Mouse (Mus musculus) forebrain, embryonic 13.5 days (tissue): Measurements from ENCODE around the gene Cmklr1. TPM values are rescaled to one million over a fixed set of nuclear protein-coding genes. Genes with fewer than 3 reads are reported as not detected.
A peak's percentile ranks its signal among the peaks of the same experiment; 100 is the strongest.

Experiments
- ATAC-seq: fragments of 200-750 bp; cut with Nextera tagmentation; 2 replicates; pipeline ENCODE4 v1.8.0; 2017
- H3K27ac ChIP-seq: fragments of 300-500 bp; sonication (generic); 2 replicates; pipeline ENCODE4 v1.5.1; 2015; ENCODE audit warnings: inconsistent platforms, mild to moderate bottlenecking, moderate library complexity
- H3K27me3 ChIP-seq: fragments of 300-500 bp; sonication (generic); 2 replicates; pipeline ENCODE4 v1.6.1; 2015; ENCODE audit warnings: mild to moderate bottlenecking, inconsistent platforms
- H3K36me3 ChIP-seq: fragments of 300-500 bp; sonication (generic); 2 replicates; pipeline ENCODE4 v1.6.1; 2015; ENCODE audit warnings: mild to moderate bottlenecking, inconsistent platforms; ENCODE audit not compliant: poor library complexity, severe bottlenecking
- H3K4me1 ChIP-seq: fragments of 300-500 bp; sonication (generic); 2 replicates; pipeline ENCODE4 v1.6.1; 2015; ENCODE audit warnings: inconsistent platforms
- H3K4me2 ChIP-seq: fragments of 300-500 bp; sonication (generic); 2 replicates; pipeline ENCODE4 v1.6.1; 2015; ENCODE audit warnings: inconsistent platforms, mild to moderate bottlenecking, moderate library complexity
- H3K4me3 ChIP-seq: fragments of 300-500 bp; sonication (generic); 2 replicates; pipeline ENCODE4 v1.5.1; 2015; ENCODE audit warnings: mild to moderate bottlenecking, inconsistent platforms
- H3K9ac ChIP-seq: fragments of 300-500 bp; sonication (generic); 2 replicates; pipeline ENCODE4 v1.6.1; 2015; ENCODE audit warnings: mild to moderate bottlenecking, inconsistent platforms
- H3K9me3 ChIP-seq: fragments of 300-500 bp; sonication (generic); replicated peaks from 2 replicates; pipeline ENCODE4 v1.6.1; 2016; ENCODE audit warnings: inconsistent platforms
- WGBS: fragments of 180-500 bp; shearing (Covaris S2); methylation state at CpG from one replicate; pipeline ENCODE4 v1.1.7; 2015; 5-methylcytosine and 5-hydroxymethylcytosine counted together
- polyA plus RNA-seq: library from polyadenylated mRNA; unstranded; fragments of >200 nt; fragmentation: Nextera tagmentation; extraction: Ambion mirVana; gene quantifications from 2 replicates; pipeline ENCODE4 v1.2.1, GENCODE M21; 2015

Cmklr1 gene
- polyA plus RNA-seq, 1 experiment from 2014 or later = 1.3 TPM

DNA sequence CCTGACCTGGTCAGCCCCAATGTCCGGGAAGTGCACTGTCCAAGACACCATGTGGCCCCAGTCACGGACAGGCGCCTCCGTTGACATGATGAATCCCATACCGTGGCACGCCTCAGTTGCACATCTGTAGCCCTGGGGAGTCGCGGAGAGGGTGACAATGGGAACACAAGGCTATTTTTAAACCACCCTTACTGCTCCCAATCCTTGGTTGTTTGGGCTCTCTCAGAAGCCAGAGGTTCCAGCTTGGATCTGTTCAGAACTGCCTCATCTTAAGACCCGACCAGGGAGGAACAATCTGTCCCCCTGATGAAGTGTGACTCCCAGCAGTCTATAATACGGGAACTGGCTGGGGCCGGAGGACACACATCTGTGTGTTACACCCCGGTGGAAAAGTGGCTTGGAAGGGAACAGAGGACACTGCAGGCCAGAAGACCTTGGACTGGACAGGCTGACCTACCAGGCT, 38.4 kb downstream of the Cmklr1 start:
- H3K9me3 ChIP-seq = no peaks in the 10 kb centered on the region
- no peak overlapping the region for H3K27ac ChIP-seq
- 85% methylated on average over 12 of the region's 12 CpGs for WGBS
- no peak overlapping the region for H3K4me2 ChIP-seq
- 0 out of 2 replicates have a peak, but pooled peaks cover 9% of the 10 kb centered on the region for H3K4me1 ChIP-seq
- no peaks in the 10 kb centered on the region for H3K36me3 ChIP-seq
- H3K27me3 ChIP-seq = no peaks in the 10 kb centered on the region
- no peak for ATAC-seq
- no peak overlapping the region for H3K9ac ChIP-seq
- H3K4me3 ChIP-seq = no peak overlapping the region

DNA sequence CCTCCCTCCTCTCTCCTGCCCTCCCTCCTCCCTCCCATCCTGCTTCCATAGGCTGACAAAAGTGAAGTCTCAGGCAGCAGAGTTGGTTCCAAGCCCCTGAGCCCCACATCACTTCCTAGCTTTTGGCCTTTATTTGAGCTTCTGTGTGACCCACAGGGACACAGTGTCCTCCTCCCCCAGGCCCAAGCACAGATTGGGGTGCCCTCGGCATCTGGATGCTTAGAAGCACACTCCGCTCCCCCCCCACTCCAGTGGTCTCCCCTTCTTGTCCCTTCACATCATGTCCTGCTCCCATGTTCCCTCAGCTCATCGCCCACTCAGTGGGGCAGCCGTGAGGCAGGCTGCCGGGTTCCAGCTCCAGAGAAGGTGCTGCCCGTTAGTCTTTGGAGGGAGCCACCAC, 39.1 kb downstream of the Cmklr1 start:
- WGBS = 82% methylated on average over 6 of the region's 6 CpGs
- no peak overlapping the region for H3K4me3 ChIP-seq

DNA sequence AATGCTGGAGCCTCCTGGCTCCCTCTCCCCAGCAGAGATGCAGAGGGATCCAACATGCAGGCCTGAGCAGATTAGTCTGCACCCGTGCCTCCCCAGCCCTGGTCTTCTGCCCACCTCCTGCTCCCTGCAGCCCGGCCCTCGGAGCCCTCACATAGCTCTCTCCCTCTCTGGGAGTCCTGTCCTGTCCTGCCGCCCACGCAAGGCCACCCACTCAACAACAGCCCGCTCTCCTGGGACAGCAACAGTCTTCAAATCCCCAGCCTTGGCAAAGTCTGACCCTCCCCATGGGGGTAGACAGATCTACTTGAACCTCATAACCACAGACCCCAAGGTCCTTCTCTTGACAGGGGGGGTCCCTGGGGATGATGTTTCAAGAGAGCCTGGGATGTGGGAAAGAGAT, 39.7 kb downstream of the Cmklr1 start:
- Histone ChIP-seq H3K9me3 (no peaks in the 10 kb centered on the region), H3K27me3 (no peaks in the 10 kb centered on the region), H3K9ac (no peak overlapping the region), H3K4me1 (0 out of 2 replicates have a peak, but pooled peaks cover 9% of the 10 kb centered on the region), H3K36me3 (no peaks in the 10 kb centered on the region), H3K4me3 (no peak overlapping the region), H3K4me2 (no peak overlapping the region), H3K27ac (no peak overlapping the region)
- WGBS = 60% methylated on average over 6 of the region's 6 CpGs
- 0 out of 2 replicates have a peak, but pooled peaks have one; percentile 13 for ATAC-seq

More for the DNA sequence above, 39.1 kb downstream of the Cmklr1 start:
- H3K9ac ChIP-seq = no peak overlapping the region
- no peak for ATAC-seq
- H3K27me3 ChIP-seq = no peaks in the 10 kb centered on the region
- no peak overlapping the region for H3K4me2 ChIP-seq
- H3K36me3 ChIP-seq = no peaks in the 10 kb centered on the region
- H3K9me3 ChIP-seq = no peaks in the 10 kb centered on the region
- 0 out of 2 replicates have a peak, but pooled peaks cover 9% of the 10 kb centered on the region for H3K4me1 ChIP-seq
- no peak overlapping the region for H3K27ac ChIP-seq

DNA sequence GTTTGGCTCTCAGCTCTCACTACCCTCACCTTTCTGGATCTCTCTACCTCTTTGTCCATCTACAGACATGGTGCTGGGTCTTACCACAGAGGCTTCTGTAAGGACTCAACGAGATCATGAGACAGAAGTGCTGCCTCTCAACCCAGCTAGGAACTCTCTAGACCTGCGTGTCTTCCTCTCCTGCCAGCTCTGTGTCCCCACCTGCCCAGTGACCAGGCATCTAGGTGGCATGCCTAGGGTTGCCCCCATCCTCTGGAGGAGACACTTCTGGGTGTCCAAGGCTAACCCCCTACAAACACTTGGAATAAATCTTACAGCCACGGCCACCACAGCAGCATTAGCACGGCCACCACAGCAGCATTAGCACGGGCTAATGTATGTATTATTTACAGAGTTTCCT, 40.3 kb downstream of the Cmklr1 start:
- 71% methylated on average over 5 of the region's 5 CpGs for WGBS
- Histone ChIP-seq H3K9me3 (no peaks in the 10 kb centered on the region), H3K36me3 (no peaks in the 10 kb centered on the region), H3K9ac (no peak overlapping the region), H3K4me2 (no peak overlapping the region), H3K27ac (no peak overlapping the region), H3K4me3 (no peak overlapping the region), H3K4me1 (0 out of 2 replicates have a peak, but pooled peaks cover 9% of the 10 kb centered on the region), H3K27me3 (no peaks in the 10 kb centered on the region)
- ATAC-seq = no peak

DNA sequence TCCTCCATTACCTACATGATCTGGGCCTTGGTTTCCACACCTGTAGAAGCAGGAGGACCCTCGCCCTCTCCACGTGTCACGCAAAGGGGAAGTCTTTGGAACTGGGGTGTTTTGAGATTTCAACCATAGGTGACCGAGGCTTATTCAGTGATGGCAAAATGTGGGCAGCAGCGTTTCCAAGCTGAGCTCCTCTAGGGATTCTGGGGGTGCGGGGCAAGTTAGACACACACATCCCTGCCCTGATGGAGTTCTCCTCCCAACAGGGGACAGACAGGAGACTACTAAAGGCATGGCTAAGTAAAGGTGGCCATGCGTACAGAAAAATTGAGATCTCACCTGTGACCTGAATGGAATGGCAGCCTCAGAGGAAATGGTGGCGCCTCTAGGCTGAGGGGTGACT, 41.7 kb downstream of the Cmklr1 start:
- Histone ChIP-seq H3K9ac (no peak overlapping the region), H3K27me3 (no peaks in the 10 kb centered on the region), H3K4me2 (no peak overlapping the region), H3K27ac (no peak overlapping the region), H3K36me3 (no peaks in the 10 kb centered on the region), H3K4me3 (no peak overlapping the region), H3K4me1 (0 out of 2 replicates have a peak, but pooled peaks cover 9% of the 10 kb centered on the region), H3K9me3 (no peaks in the 10 kb centered on the region)
- WGBS = 82% methylated on average over 8 of the region's 8 CpGs
- no peak for ATAC-seq

DNA sequence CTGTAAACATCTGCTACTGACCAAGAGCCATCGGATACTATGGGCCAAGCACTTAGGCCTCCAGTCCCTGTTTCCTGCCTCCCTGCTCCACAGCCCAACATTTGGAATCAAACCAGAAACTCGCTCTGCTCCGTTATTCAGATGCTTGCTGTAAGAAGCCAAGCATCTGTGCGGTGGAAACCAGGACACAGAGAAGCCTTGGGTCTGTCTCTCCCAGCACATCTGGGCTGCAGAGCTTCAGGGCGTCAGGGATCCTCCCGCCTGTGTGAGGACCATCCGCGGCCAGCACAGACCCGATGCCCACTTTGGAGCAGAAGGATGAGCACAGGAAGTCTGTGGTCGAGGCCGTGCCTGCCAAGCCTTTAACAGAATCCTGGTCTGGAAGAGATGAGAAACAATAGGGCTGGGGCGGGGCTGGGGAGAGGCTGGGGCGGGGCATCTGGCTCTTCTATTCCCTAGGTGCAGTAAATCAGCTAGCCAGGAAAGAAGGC, 42.2 kb downstream of the Cmklr1 start:
- 30% methylated on average over 13 of the region's 13 CpGs for WGBS
- no peaks in the 10 kb centered on the region for H3K9me3 ChIP-seq
- H3K4me2 ChIP-seq = no peak overlapping the region
- 0 out of 2 replicates have a peak, but pooled peaks cover 9% of the 10 kb centered on the region for H3K4me1 ChIP-seq
- H3K27ac ChIP-seq = no peak overlapping the region
- no peak overlapping the region for H3K4me3 ChIP-seq
- H3K36me3 ChIP-seq = no peaks in the 10 kb centered on the region
- no peaks in the 10 kb centered on the region for H3K27me3 ChIP-seq
- peak overlapping the region; percentile 32; the same call in 1 of the 2 replicates for H3K9ac ChIP-seq
- ATAC-seq = no peak

DNA sequence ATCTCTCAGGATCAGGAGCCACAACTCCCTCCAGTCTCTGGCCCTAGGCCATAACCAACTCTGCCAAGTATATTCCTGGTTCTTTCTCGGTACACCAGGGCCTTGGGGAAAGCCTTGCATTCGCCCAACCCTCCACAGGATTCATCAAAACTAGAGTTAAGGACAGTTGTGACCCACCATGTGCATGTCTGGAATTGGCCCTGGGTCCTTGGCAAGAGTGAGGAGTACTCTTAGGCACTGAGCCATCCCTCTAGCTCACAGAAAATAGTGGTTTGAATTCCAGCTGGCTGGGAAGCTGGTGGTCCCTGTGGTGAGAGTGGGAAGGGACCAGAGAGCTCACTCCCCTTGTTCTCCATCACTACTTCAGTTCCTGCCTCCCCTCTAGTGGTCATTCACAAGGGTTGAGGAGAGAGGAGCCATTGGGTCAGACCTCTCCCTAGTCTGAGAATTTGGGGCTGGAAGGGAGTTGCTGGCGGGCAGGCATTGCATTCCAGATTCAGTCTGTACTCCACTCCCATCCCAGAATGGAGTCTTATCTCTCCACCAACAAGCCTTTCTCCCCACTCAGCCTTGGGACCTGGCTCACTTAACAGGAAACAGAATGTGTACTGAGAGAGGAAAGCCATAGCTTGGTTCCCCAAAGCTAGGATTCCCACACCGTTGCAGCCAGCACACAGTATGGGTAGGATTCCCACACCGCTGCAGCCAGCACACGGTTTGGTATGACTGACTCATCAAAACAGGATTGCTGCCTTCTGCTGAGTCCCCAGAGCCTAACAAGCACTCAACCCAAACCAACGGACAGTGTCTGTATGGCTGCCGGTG, 43.1 kb downstream of the Cmklr1 start:
- Histone ChIP-seq H3K9me3 (no peaks in the 10 kb centered on the region), H3K9ac (no peak overlapping the region), H3K4me3 (no peak overlapping the region), H3K36me3 (no peaks in the 10 kb centered on the region), H3K27ac (no peak overlapping the region), H3K4me2 (no peak overlapping the region), H3K4me1 (0 out of 2 replicates have a peak, but pooled peaks cover 9% of the 10 kb centered on the region), H3K27me3 (no peaks in the 10 kb centered on the region)
- WGBS = 83% methylated on average over 8 of the region's 8 CpGs
- ATAC-seq = no peak

DNA sequence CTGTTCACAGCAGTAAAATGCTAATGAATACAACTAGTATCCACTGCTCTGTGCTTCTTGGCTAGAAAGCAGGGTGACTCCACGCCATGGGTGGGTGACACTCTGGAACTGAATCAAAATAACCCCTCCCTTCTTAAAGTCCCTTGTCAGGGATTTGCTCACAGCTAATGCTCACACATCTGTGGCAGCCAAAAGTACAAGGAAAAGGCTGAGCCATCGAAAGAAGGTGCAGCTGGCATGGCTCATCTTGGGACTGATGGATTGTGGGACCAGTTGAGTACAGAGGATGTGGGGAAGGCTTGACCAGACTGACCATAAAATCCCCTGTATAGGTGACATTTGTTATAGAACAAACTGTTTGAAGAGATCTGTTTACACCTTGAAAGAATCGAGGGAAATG, 44.1 kb downstream of the Cmklr1 start:
- no peak overlapping the region for H3K27ac ChIP-seq
- H3K36me3 ChIP-seq = no peaks in the 10 kb centered on the region
- H3K9me3 ChIP-seq = no peaks in the 10 kb centered on the region
- H3K4me2 ChIP-seq = no peak overlapping the region
- no peak for ATAC-seq
- H3K4me3 ChIP-seq = no peak overlapping the region
- H3K27me3 ChIP-seq = no peaks in the 10 kb centered on the region
- H3K9ac ChIP-seq = no peak overlapping the region
- 84% methylated on average over 3 of the region's 3 CpGs for WGBS
- 0 out of 2 replicates have a peak, but pooled peaks cover 9% of the 10 kb centered on the region for H3K4me1 ChIP-seq

DNA sequence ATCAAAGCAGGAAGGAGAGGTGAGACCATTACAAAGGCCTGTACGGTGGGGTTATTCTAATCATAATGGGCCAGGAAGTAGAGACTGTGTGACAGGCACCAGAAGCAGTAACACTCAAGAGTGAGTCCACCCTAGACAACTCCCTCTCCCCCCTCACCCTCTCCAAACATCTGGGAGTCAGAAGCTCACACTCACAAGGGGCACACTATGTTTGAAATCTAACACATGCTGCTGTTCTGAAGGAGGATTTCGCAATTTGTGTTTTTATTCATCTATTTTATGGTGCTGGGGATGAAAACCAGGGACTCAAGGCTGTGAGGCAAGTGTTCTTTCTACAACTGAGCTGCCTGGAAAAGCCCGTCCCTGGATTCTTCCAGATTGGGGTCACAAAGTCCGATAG, 45.5 kb downstream of the Cmklr1 start:
- Histone ChIP-seq H3K27me3 (no peaks in the 10 kb centered on the region), H3K27ac (no peak overlapping the region), H3K4me2 (no peak overlapping the region), H3K4me1 (0 out of 2 replicates have a peak, but pooled peaks cover 9% of the 10 kb centered on the region), H3K4me3 (no peak overlapping the region), H3K9me3 (no peaks in the 10 kb centered on the region), H3K9ac (no peak overlapping the region), H3K36me3 (no peaks in the 10 kb centered on the region)
- no peak for ATAC-seq
- WGBS = 87% methylated on average over 4 of the region's 4 CpGs

DNA sequence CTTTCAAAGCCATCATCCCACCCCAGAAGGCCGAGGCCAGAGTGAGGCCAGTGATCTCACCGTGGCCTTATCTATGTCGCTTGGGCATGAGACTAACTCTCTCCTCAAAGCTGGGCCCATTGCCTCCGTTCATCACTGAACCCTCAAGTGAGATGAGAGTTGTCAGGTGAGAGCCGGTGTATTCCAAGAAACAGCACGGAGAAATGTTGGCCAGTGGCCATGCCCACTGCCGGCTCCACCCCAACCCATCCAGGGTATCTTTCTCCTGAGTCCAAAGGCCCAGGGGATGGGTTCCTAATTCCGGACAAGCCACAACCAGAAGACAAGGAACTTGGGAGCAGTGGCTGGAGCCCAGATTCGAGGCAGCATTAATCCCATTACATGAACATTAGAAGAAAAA, 46.8 kb downstream of the Cmklr1 start:
- Histone ChIP-seq H3K9me3 (no peaks in the 10 kb centered on the region), H3K4me1 (0 out of 2 replicates have a peak, but pooled peaks cover 7% of the 10 kb centered on the region), H3K36me3 (no peaks in the 10 kb centered on the region), H3K9ac (no peak overlapping the region), H3K27ac (no peak overlapping the region), H3K27me3 (no peaks in the 10 kb centered on the region), H3K4me3 (no peak overlapping the region), H3K4me2 (no peak overlapping the region)
- no peak for ATAC-seq
- 81% methylated on average over 9 of the region's 9 CpGs for WGBS

DNA sequence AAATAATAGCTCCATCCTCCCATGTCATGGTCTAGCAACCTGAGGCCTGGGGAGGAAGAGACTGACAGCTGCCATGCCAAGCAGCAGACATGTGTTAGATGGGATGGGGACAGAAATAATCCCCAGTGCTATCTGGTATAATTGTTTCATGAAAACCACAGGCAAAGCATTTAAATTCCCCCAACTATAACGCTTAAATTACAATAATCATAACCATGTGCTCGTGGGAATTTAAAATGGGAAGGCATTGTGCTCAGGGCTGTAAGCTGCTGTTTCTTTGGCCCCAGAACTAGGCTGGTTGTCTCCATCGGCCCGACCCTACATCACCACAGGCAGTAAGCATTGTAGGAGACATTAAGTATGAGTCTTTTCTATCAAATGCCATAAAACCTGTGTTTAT, 49.4 kb downstream of the Cmklr1 start:
- no peak for ATAC-seq
- no peak overlapping the region for H3K4me3 ChIP-seq
- H3K9ac ChIP-seq = no peak overlapping the region
- peaks cover 4% of the 10 kb centered on the region; the same call in 1 of the 2 replicates for H3K4me1 ChIP-seq
- 83% methylated on average over 4 of the region's 4 CpGs for WGBS
- H3K36me3 ChIP-seq = no peaks in the 10 kb centered on the region
- no peaks in the 10 kb centered on the region for H3K27me3 ChIP-seq
- H3K4me2 ChIP-seq = no peak overlapping the region
- H3K27ac ChIP-seq = no peak overlapping the region
- H3K9me3 ChIP-seq = no peaks in the 10 kb centered on the region

DNA sequence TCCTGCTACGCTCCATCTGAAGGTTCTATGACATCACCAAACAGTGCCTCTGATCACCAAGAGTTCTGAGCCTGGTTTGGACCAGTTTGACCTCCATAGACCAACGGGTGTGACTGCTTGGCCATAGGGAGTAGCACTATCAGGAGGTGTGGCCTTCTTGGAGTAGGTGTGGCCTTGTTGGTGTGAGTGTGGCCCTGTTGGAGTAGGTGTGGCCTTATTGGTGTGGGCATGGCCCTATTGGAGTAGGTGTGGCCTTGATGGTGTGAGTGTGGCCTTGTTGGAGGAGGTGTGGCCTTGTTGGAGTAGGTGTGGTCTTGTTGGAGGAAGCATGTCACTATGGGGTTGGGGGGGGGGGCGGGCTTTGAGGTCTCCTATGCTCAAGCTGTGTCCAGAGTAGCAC, 50.0 kb downstream of the Cmklr1 start:
- Histone ChIP-seq H3K27me3 (no peaks in the 10 kb centered on the region), H3K4me3 (no peak overlapping the region), H3K4me2 (no peak overlapping the region), H3K27ac (no peak overlapping the region), H3K9me3 (no peaks in the 10 kb centered on the region), H3K4me1 (peaks cover 4% of the 10 kb centered on the region; the same call in 1 of the 2 replicates), H3K36me3 (no peaks in the 10 kb centered on the region), H3K9ac (no peak overlapping the region)
- ATAC-seq = no peak
- WGBS = 76% methylated on average over 3 of the region's 3 CpGs
